Mouse (Mus musculus): ENCODE results near the gene Ppp3ca.

Gene Ppp3ca

GRCm38 (mm10) chr3:136761292-136761978 lies 91.5 kb downstream of the Ppp3ca start:
- TF ChIP-seq GATA4 (IDR thresholded peaks at IDR 0.05; ENCODE audit: insufficient replicate concordance, low read length): peak; percentile 40; the same call in 1 of the 2 replicates

GRCm38 (mm10) chr3:136761979-136762341 lies 92.0 kb downstream of the Ppp3ca start:
- TF ChIP-seq GATA4 (IDR thresholded peaks at IDR 0.05; ENCODE audit: insufficient replicate concordance, low read length): no peak

GRCm38 (mm10) chr3:136763717-136764270 lies 93.9 kb downstream of the Ppp3ca start:
- TF ChIP-seq GATA4 (IDR thresholded peaks at IDR 0.05; ENCODE audit: insufficient replicate concordance, low read length): no peak

DNA sequence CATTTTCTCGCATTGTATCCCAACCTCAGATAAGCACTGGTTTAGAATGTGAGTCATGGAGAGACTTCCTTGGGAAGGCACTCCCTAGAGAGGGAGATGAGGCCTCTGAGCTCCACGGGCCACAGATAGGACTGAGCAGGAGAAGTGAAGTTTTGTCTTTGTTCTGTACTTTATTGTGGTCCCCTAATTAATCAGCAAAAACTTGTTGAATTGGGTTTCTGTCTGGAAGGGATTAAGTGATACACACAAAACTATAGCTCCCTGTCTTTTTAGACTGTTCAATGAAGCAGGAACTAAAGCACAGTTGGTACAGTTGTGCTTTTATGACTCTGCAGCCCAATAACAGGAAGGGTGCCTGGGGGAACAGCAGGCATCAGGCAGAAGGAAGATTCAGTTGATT lies 95.6 kb downstream of the Ppp3ca start:
- no peak for TF ChIP-seq GATA4 (IDR thresholded peaks at IDR 0.05; ENCODE audit: insufficient replicate concordance, low read length)

DNA sequence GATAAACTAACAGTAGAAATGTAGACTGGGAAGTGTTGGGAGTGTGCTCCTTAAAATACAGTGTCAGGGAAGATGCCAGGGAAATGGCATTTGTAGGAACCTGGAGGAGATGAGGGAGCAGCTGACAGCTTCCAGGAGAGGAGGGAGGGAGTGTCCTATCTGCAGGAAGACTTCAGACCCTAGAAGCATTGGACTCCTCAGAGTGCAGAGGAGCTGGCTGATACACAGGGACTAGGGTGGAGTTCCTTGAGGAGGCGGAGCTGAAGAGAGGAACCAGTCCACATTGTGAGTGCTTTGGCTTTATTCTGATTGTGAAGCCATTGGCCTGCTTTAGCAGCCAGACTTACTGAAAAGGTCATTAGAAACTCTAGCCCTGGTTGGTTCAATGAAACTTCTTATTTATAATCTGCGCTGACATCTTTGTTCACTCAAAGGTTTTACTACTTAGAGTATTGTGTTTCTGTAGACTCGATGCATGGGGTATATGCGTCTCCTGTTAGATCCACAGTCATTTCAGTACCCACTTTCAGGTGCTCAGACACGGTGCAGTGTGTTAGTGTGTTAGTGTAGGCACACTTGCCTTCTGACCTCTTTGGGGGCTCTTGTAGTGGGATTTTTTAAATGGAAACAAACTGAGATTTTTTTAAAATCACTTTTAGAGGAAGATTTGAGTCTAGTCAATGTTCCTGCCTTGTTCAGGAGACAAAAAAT lies 99.0 kb downstream of the Ppp3ca start:
- TF ChIP-seq GATA4 (IDR thresholded peaks at IDR 0.05; ENCODE audit: insufficient replicate concordance, low read length): no peak

DNA sequence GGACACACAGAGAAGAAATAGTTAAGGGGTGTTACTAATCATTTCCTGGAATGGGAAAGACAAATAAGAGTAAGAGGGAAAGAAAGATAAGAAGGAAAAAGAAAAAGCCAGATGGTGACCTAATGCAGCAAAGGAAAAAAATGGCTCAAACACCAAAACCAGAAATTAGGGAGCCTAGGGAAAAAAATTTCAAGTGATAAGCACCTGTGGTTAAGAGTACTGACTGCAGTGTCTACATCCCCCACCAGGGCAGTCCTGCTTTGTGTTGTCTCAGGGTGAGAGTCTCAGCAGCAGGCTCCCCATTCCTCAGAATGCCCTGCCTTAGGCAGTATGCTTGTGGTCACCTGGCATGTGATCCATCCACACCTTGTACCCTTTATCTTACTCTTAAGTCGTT lies 99.6 kb downstream of the Ppp3ca start:
- TF ChIP-seq GATA4 (IDR thresholded peaks at IDR 0.05; ENCODE audit: insufficient replicate concordance, low read length): no peak

DNA sequence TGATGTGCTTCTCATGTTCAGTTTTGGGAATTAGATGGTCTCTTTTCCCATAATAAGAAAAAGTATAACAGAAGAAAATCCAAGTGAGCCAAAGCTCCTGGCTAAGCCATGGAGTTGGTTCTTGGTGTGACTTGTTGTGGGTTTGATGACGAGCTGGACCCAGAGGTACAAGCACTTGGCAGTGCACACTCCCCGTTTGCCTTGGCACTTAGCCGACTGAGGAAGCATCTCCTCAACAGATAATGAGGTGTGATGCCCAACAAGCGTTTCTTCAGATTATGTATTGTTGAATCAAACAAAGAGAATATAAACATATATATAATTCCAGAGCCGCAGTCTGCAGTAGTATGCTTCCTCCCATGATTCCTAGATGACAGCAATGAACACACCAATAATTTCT lies 101.8 kb downstream of the Ppp3ca start:
- no peak for TF ChIP-seq GATA4 (IDR thresholded peaks at IDR 0.05; ENCODE audit: insufficient replicate concordance, low read length)

GRCm38 (mm10) chr3:136773217-136773616 lies 103.3 kb downstream of the Ppp3ca start:
- TF ChIP-seq GATA4 (IDR thresholded peaks at IDR 0.05; ENCODE audit: insufficient replicate concordance, low read length): no peak

DNA sequence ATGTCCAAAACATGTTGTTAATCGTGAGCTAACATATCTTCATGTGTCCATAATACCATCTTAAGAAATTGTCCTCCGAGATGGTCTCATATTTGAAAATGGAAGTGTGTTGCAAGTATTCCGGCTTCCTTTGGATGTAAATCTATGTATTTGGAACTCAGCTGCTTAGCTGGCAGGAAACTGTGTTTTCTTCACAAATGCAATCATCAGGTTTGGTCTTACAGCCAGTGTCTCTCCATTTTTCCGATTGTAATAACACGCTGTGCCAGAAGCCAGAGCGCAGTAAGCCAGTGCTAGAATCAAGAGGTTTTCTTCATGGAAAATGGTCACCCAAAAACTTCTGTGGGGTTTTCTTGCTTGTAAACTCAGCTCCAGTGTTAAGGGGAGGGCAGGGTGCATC lies 104.3 kb downstream of the Ppp3ca start:
- no peak for TF ChIP-seq GATA4 (IDR thresholded peaks at IDR 0.05; ENCODE audit: insufficient replicate concordance, low read length)

- TF ChIP-seq GATA4 (IDR thresholded peaks at IDR 0.05; ENCODE audit: insufficient replicate concordance, low read length): no peak
Observed at GRCm38 (mm10) chr3:136776525-136776924, 106.6 kb downstream of the Ppp3ca start.

- TF ChIP-seq GATA4 (IDR thresholded peaks at IDR 0.05; ENCODE audit: insufficient replicate concordance, low read length): no peak
Observed at GRCm38 (mm10) chr3:136777380-136777779, 107.5 kb downstream of the Ppp3ca start.

GRCm38 (mm10) chr3:136777787-136778216 lies 107.9 kb downstream of the Ppp3ca start:
- no peak for TF ChIP-seq GATA4 (IDR thresholded peaks at IDR 0.05; ENCODE audit: insufficient replicate concordance, low read length)

DNA sequence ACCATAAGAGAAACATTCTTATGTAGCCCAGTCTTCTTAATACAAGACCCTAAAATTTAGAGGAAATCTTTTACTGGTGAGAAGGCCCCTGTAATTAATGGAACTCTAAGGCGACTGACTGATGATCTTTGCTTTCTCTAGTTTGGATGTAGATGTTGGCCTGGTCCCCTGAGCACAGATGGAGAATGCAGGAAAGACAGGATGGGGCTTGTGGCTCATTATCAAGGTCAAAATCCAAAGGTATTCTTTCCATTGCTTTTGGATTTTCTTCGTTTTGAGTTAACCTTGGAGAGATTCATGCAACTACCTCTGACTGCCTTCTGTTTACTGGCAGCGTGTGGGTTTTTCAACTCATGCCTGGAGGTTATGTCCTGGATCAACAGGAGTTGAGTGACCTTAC lies 110.4 kb downstream of the Ppp3ca start:
- TF ChIP-seq GATA4 (IDR thresholded peaks at IDR 0.05; ENCODE audit: insufficient replicate concordance, low read length): no peak

- no peak for TF ChIP-seq GATA4 (IDR thresholded peaks at IDR 0.05; ENCODE audit: insufficient replicate concordance, low read length)
Observed at GRCm38 (mm10) chr3:136782058-136782457, 112.1 kb downstream of the Ppp3ca start.

DNA sequence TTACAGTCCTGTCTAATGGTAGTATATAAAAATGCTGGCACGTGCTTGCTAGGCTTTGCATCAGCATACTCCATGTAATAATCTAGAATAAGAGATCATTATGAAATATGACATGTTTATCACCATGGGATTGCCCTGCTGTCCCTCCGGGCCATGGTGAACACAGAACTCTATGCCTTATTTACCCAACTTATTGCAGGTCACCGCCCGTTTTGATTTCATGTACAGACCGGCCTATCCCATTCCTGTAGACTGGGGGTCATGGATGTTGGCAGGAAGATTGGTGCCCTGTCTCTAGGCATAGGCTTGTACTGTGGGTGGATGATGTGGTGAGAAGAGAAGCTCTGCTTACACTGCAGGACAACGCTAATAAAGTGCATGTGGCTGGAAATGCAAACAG lies 115.8 kb downstream of the Ppp3ca start:
- TF ChIP-seq GATA4 (IDR thresholded peaks at IDR 0.05; ENCODE audit: insufficient replicate concordance, low read length): no peak

DNA sequence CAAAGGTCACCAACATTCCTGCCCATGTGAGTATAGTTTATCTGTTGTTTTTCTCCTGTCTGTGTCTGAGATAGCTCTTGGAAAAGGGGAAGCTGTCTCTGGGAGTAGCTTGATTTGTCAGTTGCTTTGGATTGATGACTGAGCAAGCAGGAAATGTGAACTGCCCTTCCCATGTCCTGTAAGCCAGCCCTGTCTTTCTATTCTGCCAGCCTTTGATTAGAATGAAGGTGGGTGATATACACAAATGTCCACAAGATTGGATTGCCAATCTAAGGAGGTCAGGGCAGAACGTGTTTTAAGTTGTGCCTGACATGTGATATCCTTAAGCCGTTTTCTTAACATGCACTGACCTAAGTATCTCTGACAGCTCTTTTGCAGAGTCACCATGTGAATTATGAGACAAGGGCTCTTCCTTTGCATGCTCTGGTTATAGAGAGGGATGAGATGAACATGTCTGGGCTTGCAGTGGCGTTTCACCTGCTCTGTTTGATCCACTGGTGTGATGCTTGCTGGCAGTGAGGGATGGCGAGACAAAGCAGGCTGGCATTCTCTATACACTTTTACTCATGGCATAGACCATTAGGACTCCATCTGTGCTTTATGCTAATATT lies 120.4 kb downstream of the Ppp3ca start:
- peak; percentile 41; the same call in 1 of the 2 replicates for TF ChIP-seq GATA4 (IDR thresholded peaks at IDR 0.05; ENCODE audit: insufficient replicate concordance, low read length)
